ENCODE assay signal across 25 mouse cellular contexts in genomic region chr19:57573470-57573869, GRCm38 (mm10). TPM values are rescaled to one million over a fixed set of nuclear protein-coding genes. Genes with fewer than 3 reads are reported as not detected.
DNase-seq lines count a peak whose midpoint lies in the region; ATAC-seq and TF ChIP-seq lines count a peak whose summit lies in the region.
"Had no signal": no experiment of that assay in that cellular context is flagged by ENCODE, and none has a peak within 500 bp of the region (broad histone marks: within the 10 kb centered on the region; RNA-seq: fewer than 3 reads in every experiment).

No protein-coding gene starts in this region.

- H3K27ac ChIP-seq in forebrain, postnatal 0 days (ENCODE audit: low read depth, low read length): no peak overlapping the region; the same call in 1 of the 2 replicates
- no peak overlapping the region for H3K27ac ChIP-seq in forebrain, embryonic 16.5 days (ENCODE audit: low read length)
- H3K27ac ChIP-seq in layer of hippocampus, adult 2 months: peak overlapping the region; percentile 88
- H3K27ac ChIP-seq in midbrain, embryonic 12.5 days (replicated peaks): peak overlapping the region; percentile 47; the same call in 1 of the 2 replicates
- no peak overlapping the region for H3K27ac ChIP-seq in midbrain, embryonic 10.5 days (replicated peaks)
- peak overlapping the region; percentile 5; the same call in 1 of the 2 replicates for H3K27ac ChIP-seq in midbrain, embryonic 15.5 days
- H3K27ac ChIP-seq: embryonic facial prominence, embryonic 15.5 days; heart, adult 2 months; limb, embryonic 12.5 days; liver, embryonic 15.5 days had no signal

- no peaks in the 10 kb centered on the region for H3K9me3 ChIP-seq in forebrain, postnatal 0 days (ENCODE audit: low read length)
- no peaks in the 10 kb centered on the region for H3K9me3 ChIP-seq in forebrain, embryonic 16.5 days (ENCODE audit: control insufficient read depth, low read length)
- 0 out of 2 replicates have a peak, but pooled peaks cover under 1% of the 10 kb centered on the region for H3K9me3 ChIP-seq in midbrain, embryonic 12.5 days
- H3K9me3 ChIP-seq in midbrain, embryonic 10.5 days (replicated peaks): no peaks in the 10 kb centered on the region
- no peaks in the 10 kb centered on the region for H3K9me3 ChIP-seq in midbrain, embryonic 15.5 days
- H3K9me3 ChIP-seq: embryonic facial prominence, embryonic 15.5 days; heart, embryonic 12.5 days; liver, embryonic 15.5 days had no signal

- no peak overlapping the region for H3K4me2 ChIP-seq in forebrain, postnatal 0 days (ENCODE audit: low read depth)
- H3K4me2 ChIP-seq in forebrain, embryonic 16.5 days (ENCODE audit: low read length): no peak overlapping the region
- no peak overlapping the region for H3K4me2 ChIP-seq in midbrain, embryonic 12.5 days (replicated peaks)
- no peak overlapping the region for H3K4me2 ChIP-seq in midbrain, embryonic 15.5 days
- H3K4me2 ChIP-seq: embryonic facial prominence, embryonic 15.5 days; heart, embryonic 12.5 days; limb, embryonic 12.5 days; liver, embryonic 15.5 days had no signal

- H3K9ac ChIP-seq in forebrain, postnatal 0 days: no peak overlapping the region
- no peak overlapping the region for H3K9ac ChIP-seq in forebrain, embryonic 16.5 days (replicated peaks; ENCODE audit: low read depth, low read length)
- H3K9ac ChIP-seq in midbrain, embryonic 12.5 days (replicated peaks): no peak overlapping the region
- H3K9ac ChIP-seq in midbrain, embryonic 15.5 days: no peak overlapping the region
- H3K9ac ChIP-seq: embryonic facial prominence, embryonic 15.5 days; heart, embryonic 12.5 days; limb, embryonic 12.5 days; liver, embryonic 15.5 days had no signal

- no peaks in the 10 kb centered on the region for H3K27me3 ChIP-seq in forebrain, postnatal 0 days (ENCODE audit: insufficient read depth, low read length)
- H3K27me3 ChIP-seq in forebrain, embryonic 16.5 days (replicated peaks; ENCODE audit: control insufficient read depth, insufficient read depth, low read length): no peaks in the 10 kb centered on the region
- no peaks in the 10 kb centered on the region for H3K27me3 ChIP-seq in midbrain, embryonic 12.5 days
- no peaks in the 10 kb centered on the region for H3K27me3 ChIP-seq in midbrain, embryonic 10.5 days (ENCODE audit: low read depth, poor library complexity, severe bottlenecking)
- H3K27me3 ChIP-seq in midbrain, embryonic 15.5 days (replicated peaks): no peaks in the 10 kb centered on the region
- H3K27me3 ChIP-seq: embryonic facial prominence, embryonic 15.5 days; heart, embryonic 12.5 days; limb, embryonic 12.5 days; liver, embryonic 15.5 days had no signal

- DNase-seq in forebrain, postnatal 0 days: no peak
- no peak for DNase-seq in layer of hippocampus, adult 2 months (ENCODE audit: low spot score in 2 of 2)
- no peak for DNase-seq in layer of hippocampus, adult 9-11 months
- no peak for DNase-seq in midbrain, embryonic 10.5 days (ENCODE audit: low spot score)
- DNase-seq in kidney, adult 8-10 months: no peak
- DNase-seq: adrenal gland, postnatal 25 days; B cell, adult 2 months; cerebellum, adult 11-12 months; cerebellum, adult 9-11 months; embryo, embryonic 11 days; heart, adult 2 months; heart, postnatal 4 days; kidney, adult 18-20 months; kidney, postnatal 36 days; lung, postnatal 36 days; right cerebral cortex, adult 18-20 months; spleen, adult 18-20 months; thymus, postnatal 14 days had no signal

- 0 out of 2 replicates have a peak, but pooled peaks have one; percentile 16 for ATAC-seq in forebrain, postnatal 0 days
- ATAC-seq in forebrain, embryonic 16.5 days: no peak; the same call in 1 of the 2 replicates
- no peak for ATAC-seq in midbrain, embryonic 12.5 days (ENCODE audit: low FRiP score, low read depth)
- peak; percentile 62 for ATAC-seq in midbrain, embryonic 15.5 days (replicated peaks)

- H3K4me1 ChIP-seq in forebrain, postnatal 0 days (ENCODE audit: insufficient read depth): peaks cover 12% of the 10 kb centered on the region
- H3K4me1 ChIP-seq in forebrain, embryonic 16.5 days (replicated peaks; ENCODE audit: control insufficient read depth, insufficient read depth, low read length): peaks cover 20% of the 10 kb centered on the region
- H3K4me1 ChIP-seq in midbrain, embryonic 12.5 days: peaks cover 23% of the 10 kb centered on the region
- H3K4me1 ChIP-seq in midbrain, embryonic 10.5 days: peaks cover 9% of the 10 kb centered on the region; the same call in 1 of the 2 replicates
- H3K4me1 ChIP-seq in midbrain, embryonic 15.5 days: peaks cover 20% of the 10 kb centered on the region
- H3K4me1 ChIP-seq: embryonic facial prominence, embryonic 15.5 days; heart, embryonic 12.5 days; limb, embryonic 12.5 days; liver, embryonic 15.5 days had no signal

- H3K36me3 ChIP-seq in forebrain, postnatal 0 days (ENCODE audit: insufficient read depth): no peaks in the 10 kb centered on the region
- no peaks in the 10 kb centered on the region for H3K36me3 ChIP-seq in forebrain, embryonic 16.5 days (ENCODE audit: control insufficient read depth, insufficient read depth)
- H3K36me3 ChIP-seq in midbrain, embryonic 12.5 days: no peaks in the 10 kb centered on the region
- no peaks in the 10 kb centered on the region for H3K36me3 ChIP-seq in midbrain, embryonic 10.5 days
- no peaks in the 10 kb centered on the region for H3K36me3 ChIP-seq in midbrain, embryonic 15.5 days (replicated peaks)
- H3K36me3 ChIP-seq: embryonic facial prominence, embryonic 15.5 days; heart, embryonic 12.5 days; limb, embryonic 12.5 days; liver, embryonic 15.5 days had no signal

- no peak overlapping the region for H3K4me3 ChIP-seq in forebrain, postnatal 0 days (ENCODE audit: low read depth, low read length)
- no peak overlapping the region for H3K4me3 ChIP-seq in forebrain, embryonic 16.5 days (replicated peaks; ENCODE audit: low read length)
- no peak overlapping the region for H3K4me3 ChIP-seq in layer of hippocampus, adult 2 months
- H3K4me3 ChIP-seq in midbrain, embryonic 12.5 days: no peak overlapping the region
- H3K4me3 ChIP-seq in midbrain, embryonic 10.5 days: no peak overlapping the region
- no peak overlapping the region for H3K4me3 ChIP-seq in midbrain, embryonic 15.5 days
- H3K4me3 ChIP-seq: embryonic facial prominence, embryonic 15.5 days; heart, adult 2 months; heart, embryonic 12.5 days; limb, embryonic 12.5 days; liver, embryonic 15.5 days had no signal

- TF ChIP-seq CTCF in forebrain, postnatal 0 days (IDR thresholded peaks at IDR 0.05; ENCODE audit: low read depth): no peak
- TF ChIP-seq CTCF in layer of hippocampus, adult 2 months (conservative IDR thresholded peaks at IDR 0.05): no peak

RNA-seq across cellular contexts. Expression of gene Atrnl1, which starts 37.4 kb away (rescaled TPM):
- 56.7 and 59.9 TPM in 2 replicates for total RNA-seq in forebrain, postnatal 0 days (2014; rRNA removed)
- 4.5 and 4.8 TPM in 2 replicates for polyA plus RNA-seq in forebrain, postnatal 0 days (2015; fragmentation: Nextera tagmentation; extraction: Ambion mirVana)
- polyA plus RNA-seq in forebrain, embryonic 16.5 days (2015; fragmentation: Nextera tagmentation; extraction: Ambion mirVana): 8.3 and 9.0 TPM in 2 replicates
- total RNA-seq in layer of hippocampus, adult 2 months (2021): 10 to 100 TPM; 67.2 to 69.7 TPM
- 10.9 and 11.2 TPM in 2 replicates for polyA plus RNA-seq in midbrain, embryonic 12.5 days (2016; fragmentation: Nextera tagmentation; extraction: Ambion mirVana)
- 3.0 and 4.1 TPM in 2 replicates for polyA plus RNA-seq in midbrain, embryonic 10.5 days (2016; fragmentation: Nextera tagmentation; extraction: Ambion mirVana)
- polyA plus RNA-seq in midbrain, embryonic 15.5 days (2015; fragmentation: Nextera tagmentation; extraction: Ambion mirVana): 9.4 and 9.8 TPM in 2 replicates

Comparison
In these comparisons a context has a peak if more than half of its experiments do, and no peak if none do; other contexts are left out.
1. ATAC-seq: peak in forebrain, postnatal 0 days (single experiment) and midbrain, embryonic 15.5 days (single experiment); none in forebrain, embryonic 16.5 days (single experiment) and midbrain, embryonic 12.5 days (single experiment).
2. H3K27ac ChIP-seq: peak in layer of hippocampus, adult 2 months (single experiment), midbrain, embryonic 12.5 days (single experiment) and midbrain, embryonic 15.5 days (single experiment); none in forebrain, postnatal 0 days (single experiment), forebrain, embryonic 16.5 days (single experiment) and midbrain, embryonic 10.5 days (single experiment).